Mouse (Mus musculus) retina, postnatal 1 day (tissue): ENCODE results near the gene Srrm4.

Experiments used
- DNase-seq: peaks from one replicate; pipeline ENCODE4 v3.0.0-alpha.2; 2012

Gene Srrm4

DNA sequence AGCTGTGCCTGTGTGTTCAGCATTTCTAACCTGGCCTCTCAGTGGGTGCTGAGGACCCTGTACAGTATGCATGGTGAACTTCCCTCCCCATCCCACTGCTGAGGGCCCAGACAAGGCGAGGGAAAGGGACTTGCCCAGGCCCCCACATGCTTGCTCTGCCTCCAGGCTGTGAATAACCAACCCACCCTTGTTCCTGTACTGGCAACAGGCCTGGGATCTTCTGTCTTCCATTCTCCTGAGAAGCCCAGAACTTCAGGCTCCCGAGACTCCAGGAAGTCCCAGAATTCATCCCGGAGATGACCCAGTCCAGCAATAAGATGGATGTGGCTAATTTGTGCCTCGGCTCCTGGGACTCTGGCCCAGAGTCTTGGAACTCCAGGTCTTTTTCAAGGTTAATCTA is 105.5 kb downstream of the Srrm4 start:
- no peak for DNase-seq

DNA sequence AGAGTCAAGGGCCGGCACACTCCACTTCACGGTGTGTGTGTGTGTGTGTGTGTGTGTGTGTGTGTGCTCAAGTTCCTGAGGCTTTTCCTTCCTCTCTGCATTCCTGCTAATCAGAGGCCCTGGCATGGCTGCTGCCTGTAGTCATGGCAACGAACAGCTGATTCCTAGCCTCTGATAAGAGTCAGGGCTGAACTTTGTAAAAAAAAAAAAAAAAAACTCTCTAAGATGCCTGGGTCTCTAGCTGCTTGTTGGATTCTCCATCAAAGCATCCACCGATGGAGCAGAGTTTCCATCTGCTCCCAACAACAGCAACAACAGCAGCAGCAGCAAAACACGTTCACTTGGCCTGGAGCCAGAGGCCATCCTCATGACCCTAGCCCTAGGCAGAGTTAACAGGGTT is 106.5 kb downstream of the Srrm4 start:
- peak; percentile 78 for DNase-seq

DNA sequence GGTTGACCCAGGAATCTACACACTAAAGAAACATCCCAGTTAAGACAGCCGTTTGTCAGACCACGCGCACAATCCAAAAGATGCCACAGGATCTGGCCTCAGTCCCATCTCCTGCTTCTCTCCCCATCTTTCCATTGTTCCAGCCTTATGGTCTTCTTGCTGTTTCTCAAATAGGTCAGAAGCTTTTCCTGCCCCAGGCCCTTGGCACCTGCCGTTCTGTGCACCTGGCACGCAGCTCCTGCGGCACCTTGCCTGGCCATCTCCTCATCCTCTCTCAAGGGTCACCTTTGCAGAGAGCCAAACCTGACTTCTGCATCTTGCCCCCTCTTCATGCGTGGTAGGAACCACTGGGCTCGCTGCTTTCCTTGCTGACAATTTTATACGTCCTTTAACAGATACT is 107.4 kb downstream of the Srrm4 start:
- no peak for DNase-seq

DNA sequence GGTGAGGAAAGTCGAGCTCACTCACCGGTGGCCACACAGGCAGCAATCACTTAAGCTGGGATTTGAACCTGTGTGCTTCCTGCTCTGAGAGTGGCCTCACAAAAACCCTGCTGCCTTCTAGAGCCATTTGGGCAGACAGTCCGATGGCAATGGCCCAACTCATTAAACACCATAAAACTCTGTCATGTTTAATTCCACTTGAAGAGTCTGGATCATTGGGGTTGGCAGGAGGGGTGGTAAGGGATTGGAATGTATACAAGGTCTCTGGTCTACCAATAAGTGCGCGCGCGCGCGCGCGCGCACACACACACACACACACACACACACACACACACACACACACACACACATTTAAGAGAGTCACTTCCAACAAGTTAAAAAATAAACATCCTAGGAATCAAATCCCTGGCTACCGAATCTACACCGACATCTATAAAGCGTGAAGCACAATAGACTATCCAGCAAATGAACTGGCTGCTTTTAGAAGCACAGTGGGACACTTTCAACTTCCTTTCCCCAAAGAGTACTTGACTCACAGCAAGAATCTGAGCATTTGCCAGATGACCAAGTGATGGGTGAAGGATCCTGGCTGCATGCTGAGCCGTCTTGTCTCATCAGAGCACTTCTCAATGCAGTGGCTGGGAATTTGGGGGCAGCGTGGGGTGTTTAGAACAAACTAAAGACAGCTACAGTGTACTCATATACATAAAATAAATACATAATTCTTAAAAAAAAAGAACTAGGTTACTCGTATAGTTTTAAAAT is 112.8 kb downstream of the Srrm4 start:
- DNase-seq: peak; percentile 41

DNA sequence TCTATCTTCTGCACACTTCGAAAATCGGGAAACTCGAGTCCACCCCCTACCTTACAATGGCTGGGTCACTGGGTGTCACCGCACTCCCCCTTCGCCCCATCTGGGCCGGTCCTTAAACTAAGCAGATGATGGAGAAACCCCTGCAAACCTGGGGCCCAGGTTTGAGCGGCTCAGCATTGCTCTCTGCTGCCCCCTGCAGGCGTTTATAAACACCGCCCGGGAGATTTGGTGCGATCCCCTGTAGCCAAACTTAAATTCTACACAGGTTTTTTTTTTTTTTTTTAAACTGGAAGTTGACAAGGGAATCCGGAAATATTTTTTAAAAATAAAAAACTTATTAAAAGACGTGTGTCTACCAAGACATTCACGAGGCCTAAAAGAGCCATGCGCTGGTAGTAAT is 115.6 kb downstream of the Srrm4 start:
- peak; percentile 64 for DNase-seq

DNA sequence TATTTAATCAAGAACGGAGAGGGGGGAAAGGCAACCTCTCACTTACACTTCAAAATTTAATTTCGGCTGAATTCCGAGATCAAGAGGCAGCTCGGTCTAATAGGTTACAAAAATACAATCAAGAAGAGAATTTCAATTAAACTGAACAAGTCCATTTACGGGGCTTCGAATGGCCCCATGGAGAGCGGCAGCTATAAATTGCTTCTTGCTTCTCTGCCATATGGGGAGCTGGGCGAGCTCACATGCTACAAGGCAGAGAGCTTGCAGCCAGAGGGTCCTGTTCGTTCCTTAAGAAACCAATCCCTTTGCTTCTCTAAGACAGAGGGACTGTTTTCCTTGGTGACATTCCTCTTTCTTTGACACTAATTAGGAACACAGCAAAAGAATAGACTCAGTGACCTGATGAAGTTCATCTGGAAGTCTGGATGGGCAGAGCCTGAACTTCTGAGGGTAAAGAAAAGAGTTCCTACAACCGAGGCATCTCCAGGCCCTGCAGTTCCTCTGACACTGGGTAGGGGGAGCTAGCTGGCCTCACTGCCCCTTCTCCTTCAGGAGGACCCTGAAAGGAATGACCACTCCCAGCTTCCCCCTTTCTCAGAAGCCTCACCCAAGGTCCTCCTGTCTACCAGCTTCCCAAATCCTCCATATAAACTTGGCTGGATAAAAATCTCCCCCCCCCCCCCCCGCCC is 130.1 kb downstream of the Srrm4 start:
- DNase-seq: peak; percentile 53

DNA sequence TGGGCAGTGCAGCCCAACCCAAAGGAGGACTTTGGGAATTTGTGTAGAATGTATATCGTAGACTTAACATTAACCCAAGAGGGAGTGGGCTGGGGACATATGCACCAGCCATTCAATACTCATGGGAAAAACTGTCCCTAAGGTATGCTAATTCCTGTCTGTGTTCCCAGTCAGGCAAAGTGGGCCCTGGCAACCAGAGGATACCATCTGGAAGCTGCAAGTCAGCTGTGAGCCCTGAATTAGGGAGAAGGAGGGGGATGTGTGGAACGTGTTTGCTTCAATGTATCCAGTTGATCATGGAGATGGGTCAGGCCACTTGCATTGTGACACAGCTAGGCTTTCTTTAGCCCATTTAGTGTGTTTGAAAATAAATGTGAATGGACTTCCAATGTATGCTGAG is 131.6 kb downstream of the Srrm4 start:
- DNase-seq: no peak

DNA sequence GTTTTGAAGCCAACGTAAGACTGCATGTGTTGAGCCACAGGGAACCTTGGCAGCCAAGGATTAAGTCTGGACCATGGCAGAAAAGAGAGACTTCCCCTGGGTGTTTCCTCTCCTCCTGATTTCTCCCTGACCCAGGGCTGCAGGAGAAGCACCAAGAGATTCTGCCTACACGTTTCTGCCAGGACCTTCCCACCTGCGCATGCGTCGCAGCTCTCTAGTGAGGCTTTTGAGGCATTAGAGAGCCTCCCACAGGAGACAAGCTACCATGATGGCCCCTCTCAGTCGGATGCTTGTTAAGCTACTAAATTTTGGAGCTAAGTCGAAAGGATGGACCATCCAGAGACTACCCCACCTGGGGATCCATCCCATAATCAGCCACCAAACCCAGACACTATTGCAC is 133.8 kb downstream of the Srrm4 start:
- DNase-seq: no peak

DNA sequence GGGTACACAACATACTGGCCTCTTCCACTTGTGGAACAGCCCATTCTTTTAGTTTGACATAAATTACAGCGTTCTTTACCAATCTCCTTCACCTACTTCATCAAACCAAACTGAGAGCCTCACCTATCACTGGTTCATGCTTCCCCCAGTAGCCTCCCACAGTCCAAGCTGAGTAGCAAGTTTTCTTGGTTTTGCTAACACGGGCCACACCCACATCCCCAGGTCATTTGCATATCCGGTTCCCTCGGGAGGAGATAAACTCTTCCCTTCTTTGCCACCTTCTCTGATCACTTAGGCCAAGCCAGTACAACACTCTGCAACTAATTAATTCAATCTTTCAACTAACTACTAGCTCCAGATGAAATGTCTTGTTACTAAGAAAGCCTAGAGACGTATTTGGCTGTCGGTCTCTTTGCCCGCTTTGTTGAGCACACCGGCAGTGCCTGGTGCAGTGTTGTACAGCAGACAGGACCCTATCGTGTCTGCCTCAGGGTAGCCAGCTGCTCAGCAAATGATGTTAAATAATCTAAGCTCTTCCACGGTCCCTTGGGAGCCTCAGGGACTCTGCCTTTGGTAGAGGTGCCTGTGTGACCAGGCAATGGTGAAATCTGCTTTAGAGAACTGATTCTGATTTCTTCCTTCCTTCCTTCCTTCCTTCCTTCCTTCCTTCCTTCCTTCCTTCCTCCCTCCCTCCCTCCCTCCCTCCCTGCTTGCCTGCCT is 134.7 kb downstream of the Srrm4 start:
- peak; percentile 55 for DNase-seq

DNA sequence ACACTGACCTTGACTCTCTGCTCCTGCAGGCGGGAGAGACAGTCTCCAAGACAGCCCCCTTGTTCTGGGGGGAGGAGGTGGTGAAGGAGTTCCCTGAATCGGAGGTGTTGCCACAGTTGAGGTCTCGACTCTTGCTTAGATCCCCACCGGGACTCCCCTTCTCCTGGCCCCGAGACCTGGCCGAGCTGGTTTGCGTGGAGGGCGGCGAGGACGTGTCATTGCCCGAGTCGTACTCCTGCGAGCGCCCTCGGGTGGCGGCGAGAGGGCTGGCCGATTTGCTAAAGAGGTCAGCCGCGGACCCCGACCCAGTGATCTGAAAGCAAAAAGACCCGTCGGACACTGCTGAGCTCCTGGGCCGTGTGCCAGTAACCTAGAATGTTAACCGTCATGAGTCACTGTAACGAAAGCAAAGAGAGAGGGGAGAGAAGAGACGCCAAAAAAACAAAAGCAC is 138.2 kb downstream of the Srrm4 start:
- DNase-seq: peak; percentile 84

DNA sequence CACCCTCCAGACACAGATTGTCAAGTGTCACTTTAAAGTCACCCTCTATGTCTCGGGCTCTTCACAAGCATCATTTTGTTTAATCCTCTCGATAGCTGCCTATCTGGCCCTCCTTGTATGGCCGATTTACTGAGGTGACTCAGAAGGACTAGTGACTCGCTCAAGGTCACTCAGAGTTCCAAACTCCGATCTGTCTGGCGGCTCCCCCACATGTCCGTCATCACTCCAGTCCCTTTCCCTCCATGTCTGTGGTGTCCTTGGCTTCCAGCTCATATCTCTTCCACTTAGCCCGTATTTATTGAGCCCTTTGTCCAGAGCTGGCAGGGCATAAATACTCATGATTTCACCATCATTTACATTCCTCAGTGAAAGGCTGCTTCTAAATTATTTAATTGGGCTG is 140.7 kb downstream of the Srrm4 start:
- DNase-seq: no peak

DNA sequence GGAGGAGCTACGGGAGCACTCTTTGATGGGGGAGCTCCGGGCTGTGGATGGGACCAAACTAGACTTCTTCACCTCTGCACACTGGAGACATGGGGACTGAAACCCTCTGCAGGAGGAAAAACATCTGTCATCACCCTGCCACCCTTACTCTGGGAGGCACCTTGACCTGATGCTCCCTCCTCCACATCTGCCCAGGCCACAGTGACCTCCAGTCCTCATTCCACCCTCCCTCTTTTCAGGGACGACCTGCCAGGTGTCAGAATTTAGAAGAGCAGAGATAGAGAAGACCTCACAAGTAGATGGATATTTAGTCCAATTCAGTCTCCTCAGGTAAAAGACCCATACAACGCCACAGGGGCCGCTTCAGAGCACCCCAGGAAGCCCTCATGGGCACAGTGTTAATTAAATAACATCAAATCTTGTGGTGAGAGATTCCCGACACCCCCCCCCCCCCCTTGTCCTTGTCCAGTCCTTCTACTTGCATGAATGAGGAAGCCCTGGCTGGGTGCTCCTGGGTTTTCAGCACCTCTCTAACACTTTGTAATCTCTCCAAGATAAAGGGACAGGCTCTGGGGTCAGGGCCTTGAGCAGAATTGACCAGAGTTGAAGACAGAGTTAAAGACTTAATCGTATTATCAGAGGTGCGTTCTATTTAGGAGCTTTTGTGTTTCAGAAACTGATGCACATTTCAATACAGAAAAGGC is 141.9 kb downstream of the Srrm4 start:
- no peak for DNase-seq

DNA sequence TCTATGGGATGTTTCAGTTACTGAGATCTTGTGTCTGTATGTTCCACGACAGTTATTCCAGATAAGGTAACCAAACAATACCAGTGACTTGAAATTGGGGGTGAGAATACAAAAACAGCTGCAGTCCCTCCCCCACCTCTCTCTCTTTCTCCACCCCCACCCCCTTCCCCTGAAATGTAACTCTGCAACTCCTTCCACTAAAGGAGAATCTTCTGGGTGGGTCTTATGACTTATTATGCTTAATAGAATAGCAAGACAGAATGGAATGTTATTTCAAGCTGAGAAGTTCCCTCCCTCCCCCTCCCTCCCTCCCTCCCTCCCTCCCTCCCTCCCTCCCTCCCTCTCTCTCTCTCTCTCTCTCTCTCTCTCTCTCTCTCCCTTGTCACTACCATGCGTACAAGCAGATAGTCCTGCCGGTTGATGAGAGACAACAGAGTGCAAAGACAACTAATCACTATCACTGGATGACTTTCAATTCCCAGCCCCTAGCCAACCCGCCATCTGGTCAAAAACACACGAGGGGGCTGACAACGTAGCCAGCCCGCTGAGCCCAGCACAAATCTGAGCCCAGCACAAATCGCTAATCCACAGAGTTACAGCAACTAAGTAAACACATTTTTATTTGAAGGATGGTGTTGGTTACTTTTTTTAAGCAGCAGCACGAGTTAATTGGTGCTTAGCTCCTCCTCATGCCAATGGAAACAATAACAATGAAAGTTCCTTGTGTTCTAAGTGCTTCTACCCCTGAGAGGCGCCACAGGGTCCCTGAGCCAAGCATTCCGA is 143.0 kb downstream of the Srrm4 start:
- peak; percentile 51 for DNase-seq

DNA sequence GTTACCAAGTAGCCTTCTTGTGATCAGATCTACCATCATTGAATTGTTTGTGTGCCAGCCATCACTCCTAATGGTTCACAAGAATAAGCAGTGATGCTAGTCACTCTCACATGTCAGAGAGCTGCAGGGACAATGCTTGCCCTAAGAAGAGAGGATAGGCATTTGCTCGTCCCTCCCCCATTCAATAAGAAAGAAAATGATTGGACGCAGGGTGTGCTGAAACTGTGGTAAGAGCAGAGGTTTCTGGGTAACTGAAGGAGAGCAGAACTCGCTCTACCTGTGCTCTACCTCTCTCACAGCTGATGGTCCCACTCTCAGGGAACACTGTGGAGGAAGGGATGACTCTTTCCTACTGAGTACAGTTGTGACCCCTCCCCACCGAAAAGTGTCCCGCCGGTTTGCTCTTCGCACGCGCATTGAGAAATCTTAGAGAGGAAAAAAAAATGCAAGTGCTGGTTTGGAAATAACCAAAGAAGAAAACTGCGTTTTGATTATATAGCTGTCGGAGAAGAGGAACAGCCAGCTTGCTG is 143.7 kb downstream of the Srrm4 start:
- DNase-seq: no peak

DNA sequence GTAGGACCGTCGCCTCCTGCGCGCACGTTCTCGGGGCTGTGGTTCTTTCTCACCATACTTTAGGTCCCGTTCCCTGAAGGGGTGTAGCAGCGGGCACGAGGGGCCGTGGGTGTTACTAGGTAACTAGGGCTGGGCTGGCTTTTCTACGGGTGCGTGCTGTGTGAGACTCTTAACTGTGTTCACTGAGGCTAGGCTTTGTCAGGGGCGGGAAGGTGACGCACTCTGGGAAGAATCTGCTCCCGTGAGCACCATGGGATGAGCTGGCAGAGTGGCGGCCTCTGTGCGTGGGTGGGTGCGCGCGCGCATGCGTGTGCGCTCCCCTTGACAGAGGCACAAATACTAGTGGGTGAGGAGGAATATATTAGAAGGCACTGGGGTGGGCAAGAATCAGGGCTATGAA is 145.1 kb downstream of the Srrm4 start:
- DNase-seq: no peak

DNA sequence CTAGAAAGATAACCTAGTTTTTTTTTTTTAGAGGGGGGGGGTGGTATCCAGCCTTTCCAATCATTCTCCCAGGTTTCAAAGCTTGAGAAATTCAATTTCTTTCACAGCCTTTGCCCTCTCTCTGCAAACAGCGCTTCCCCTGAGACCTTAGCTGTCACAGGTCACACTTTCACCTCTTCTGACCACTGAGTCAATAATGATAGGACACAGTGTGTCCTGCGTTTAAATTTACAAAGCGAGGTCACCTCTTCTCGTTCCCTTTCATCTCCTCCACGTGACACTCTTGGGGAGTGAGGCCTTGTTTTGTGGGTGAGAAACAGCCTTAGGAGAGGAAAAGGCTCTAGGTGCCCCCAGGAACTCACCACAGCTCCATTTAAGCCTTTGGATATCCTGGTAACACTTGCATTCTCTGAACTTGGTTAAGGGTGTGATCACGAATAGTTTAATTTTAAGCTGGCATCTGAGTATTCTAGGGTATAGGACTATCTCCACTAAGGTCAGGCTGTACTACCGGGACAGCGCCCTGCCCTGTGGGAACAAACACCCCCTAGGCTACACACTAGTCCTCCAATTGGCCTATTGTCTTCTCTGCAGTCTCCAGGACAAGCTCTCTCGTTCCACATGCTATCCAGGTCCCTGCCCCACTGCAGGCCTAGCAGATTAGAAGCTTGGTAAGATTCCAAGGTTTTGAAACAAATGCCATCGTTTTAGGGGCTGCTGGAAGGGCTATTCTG is 145.8 kb downstream of the Srrm4 start:
- DNase-seq: no peak

DNA sequence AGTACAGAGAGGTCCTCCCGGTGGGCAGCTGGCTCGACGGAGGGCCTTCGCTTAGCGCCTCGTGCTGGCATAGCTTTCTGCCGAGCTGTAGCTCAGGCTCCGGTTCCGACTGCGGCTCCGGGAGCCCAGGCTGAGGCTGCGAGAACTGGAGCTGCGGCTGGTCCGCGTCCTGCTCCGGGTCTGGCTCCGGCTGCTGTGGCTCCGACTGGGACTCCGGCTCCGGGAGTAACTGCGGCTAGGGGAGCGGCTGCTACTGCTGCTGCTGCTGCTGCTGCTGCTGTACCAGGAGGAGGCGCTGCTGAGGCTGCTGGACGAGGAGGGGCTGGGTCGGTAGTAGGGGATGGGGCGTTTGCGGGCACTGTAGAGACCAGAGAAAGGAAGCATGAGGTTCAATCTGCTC is 147.1 kb downstream of the Srrm4 start:
- no peak for DNase-seq

DNA sequence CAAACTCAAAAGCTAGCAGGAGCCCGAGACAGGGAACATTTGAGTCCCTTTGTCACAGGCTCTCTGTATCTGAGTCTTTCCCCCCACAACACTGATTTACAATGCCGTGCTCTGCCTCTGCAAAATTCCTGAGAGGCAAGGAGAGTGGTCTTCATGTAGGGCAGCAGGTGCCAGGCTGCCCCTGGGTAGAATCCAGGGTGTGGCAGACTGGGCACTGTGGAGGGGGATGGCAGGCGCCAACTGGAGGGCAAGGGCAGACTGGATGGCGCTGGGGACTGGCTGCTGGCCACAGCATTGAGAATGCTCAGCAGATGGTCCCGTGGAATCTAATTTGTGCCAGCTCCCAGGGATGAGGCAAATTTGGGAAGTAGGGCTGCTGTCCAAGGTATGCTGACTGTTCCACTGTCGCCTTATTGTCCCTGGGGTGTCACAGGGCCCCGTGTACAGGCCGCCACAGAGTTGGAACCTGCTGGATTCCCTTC is 148.1 kb downstream of the Srrm4 start:
- peak; percentile 33 for DNase-seq

DNA sequence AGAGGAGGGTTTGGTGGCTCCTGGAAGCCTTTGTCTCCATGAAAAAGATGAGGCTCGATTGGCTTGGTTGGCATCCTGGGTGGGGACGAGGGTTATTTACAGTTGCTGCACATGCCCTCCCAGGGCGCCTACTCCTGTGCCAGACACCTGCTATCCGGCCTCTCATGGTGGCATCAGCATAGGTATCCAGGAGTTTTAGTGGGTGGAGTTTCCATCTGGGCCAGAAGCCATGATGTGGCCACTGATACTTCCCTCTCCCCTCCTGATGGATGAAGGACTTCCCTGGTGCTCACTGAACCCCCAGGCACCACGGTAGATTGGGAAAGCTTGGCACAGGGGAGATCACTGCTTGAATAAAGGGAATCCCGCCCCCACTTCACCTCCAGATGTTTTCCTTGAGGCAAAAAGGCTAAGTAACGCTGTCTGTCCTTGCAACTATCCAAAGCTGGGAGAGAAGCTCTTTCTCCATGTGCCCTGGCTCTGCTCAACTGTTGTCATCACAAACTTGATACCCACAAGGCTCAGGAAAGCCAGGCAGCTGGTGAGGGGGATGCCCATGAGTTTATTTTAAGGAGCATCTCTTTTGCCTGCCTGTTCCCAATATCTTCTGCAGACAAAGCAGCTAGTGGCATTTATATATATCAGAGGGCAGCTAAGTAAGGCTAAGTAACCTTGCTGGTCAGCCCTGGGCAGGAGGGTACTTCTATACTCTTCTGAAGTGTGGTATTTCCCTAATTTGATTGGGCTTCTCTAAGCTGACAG is 148.7 kb downstream of the Srrm4 start:
- DNase-seq: no peak

DNA sequence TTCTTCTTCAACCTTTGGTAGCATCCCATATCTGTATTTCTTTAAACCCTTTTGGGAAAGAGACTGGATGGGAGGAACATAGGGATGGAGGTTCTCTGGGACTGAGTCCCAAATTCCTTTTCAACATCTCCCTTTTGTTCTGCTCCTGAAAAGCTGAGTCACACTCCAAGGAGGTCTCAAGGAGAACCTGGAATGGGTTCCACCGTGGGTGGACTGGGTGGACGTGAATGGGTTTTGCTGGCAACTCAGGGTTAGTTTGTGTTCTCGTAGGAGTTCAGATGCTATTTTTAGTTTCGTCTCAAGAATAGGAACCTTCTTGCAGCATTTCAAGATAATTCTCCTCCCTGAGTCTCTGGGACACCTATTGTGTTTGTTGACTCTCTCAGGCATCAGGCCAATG is 151.4 kb downstream of the Srrm4 start:
- DNase-seq: no peak

DNA sequence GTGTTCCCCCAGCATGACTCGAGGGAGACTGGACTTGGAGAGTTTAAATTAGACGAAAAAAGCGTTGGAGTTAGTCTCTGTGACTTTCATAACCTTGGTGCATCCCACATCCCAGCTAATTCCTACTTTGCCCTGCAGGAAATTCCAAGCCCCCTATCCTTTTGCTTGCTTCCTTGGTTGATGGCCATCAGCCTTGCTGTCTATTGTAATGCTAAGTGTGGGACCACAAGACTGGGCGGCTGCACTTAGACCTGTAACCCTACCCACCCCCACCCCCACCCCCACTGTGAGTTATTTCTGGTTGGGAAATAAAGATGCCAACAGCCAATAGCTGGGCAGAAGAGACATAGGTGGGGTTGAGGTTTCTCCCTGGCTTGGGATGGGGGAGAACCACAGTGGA is 153.3 kb downstream of the Srrm4 start:
- no peak for DNase-seq
